Mouse (Mus musculus) liver, embryonic 14.5 days (tissue): Measurements from ENCODE around the gene Amotl1. TPM values are rescaled to one million over a fixed set of nuclear protein-coding genes. Genes with fewer than 3 reads are reported as not detected.

Experiments
- ATAC-seq: fragments of 200-750 bp; cut with Nextera tagmentation; 2 replicates; pipeline ENCODE4 v1.8.0; 2017; ENCODE audit warnings: moderate number of reproducible peaks, mild to moderate bottlenecking, moderate library complexity; ENCODE audit not compliant: insufficient read depth
- DNase-seq, 3 experiments: peaks; one replicate each; pipeline ENCODE4 v3.0.0-alpha.2; 2012 to 2013; ENCODE audit warnings: low read depth in 3 of 3, low spot score in 3 of 3
- H3K27ac ChIP-seq: fragments of 300-500 bp; sonication (generic); 2 replicates; pipeline ENCODE4 v1.5.1; 2014; ENCODE audit warnings: moderate library complexity, mild to moderate bottlenecking, control low read depth, inconsistent platforms
- H3K27me3 ChIP-seq: fragments of 300-500 bp; sonication (generic); 2 replicates; pipeline ENCODE4 v1.6.1; 2014; ENCODE audit warnings: mild to moderate bottlenecking, low read length, moderate library complexity; ENCODE audit not compliant: control insufficient read depth, insufficient read depth
- H3K36me3 ChIP-seq: fragments of 300-500 bp; sonication (generic); replicated peaks from 2 replicates; pipeline ENCODE4 v1.6.1; 2014; ENCODE audit warnings: low read depth; ENCODE audit not compliant: control insufficient read depth, insufficient read depth
- H3K4me1 ChIP-seq, 2 experiments: fragments of 200-500 bp in 1 of 2; fragments of 300-500 bp in 1 of 2; sonication (generic) in 1 of 2; replicated peaks; 2 replicates each; pipeline ENCODE4 v1.6.1; 2012 to 2014; ENCODE audit warnings: antibody characterized with exemption in 1 of 2, inconsistent platforms in 1 of 2, low read length in 1 of 2; ENCODE audit not compliant: control insufficient read depth in 2 of 2, insufficient read depth in 2 of 2
- H3K4me2 ChIP-seq: fragments of 300-500 bp; sonication (generic); 2 replicates; pipeline ENCODE4 v1.6.1; 2014; ENCODE audit warnings: low read depth, mild to moderate bottlenecking, control low read depth, moderate library complexity
- H3K4me3 ChIP-seq, 2 experiments: fragments of 200-500 bp in 1 of 2; fragments of 300-500 bp in 1 of 2; sonication (generic) in 1 of 2; 2 replicates each; pipeline ENCODE4 v1.5.1; 2012 to 2014; ENCODE audit warnings: low read depth in 2 of 2, low read length in 2 of 2, mild to moderate bottlenecking in 2 of 2, control low read depth in 1 of 2, inconsistent platforms in 1 of 2, moderate library complexity in 1 of 2; ENCODE audit not compliant: insufficient read depth in 1 of 2
- H3K9ac ChIP-seq: fragments of 300-500 bp; sonication (generic); replicated peaks from 2 replicates; pipeline ENCODE4 v1.6.1; 2014; ENCODE audit warnings: mild to moderate bottlenecking, control low read depth, moderate library complexity
- H3K9me3 ChIP-seq: fragments of 300-500 bp; sonication (generic); 2 replicates; pipeline ENCODE4 v1.6.1; 2016; ENCODE audit warnings: low read length, mixed read lengths; ENCODE audit not compliant: control insufficient read depth
- CTCF ChIP-seq: IDR thresholded peaks from 2 replicates; pipeline ENCODE4 v1.5.1; 2016; ENCODE audit warnings: antibody characterized with exemption, low read depth, control low read depth
- EP300 ChIP-seq: IDR thresholded peaks from 2 replicates; pipeline ENCODE4 v1.6.1; 2016; ENCODE audit warnings: antibody characterized with exemption, low read depth
- WGBS: fragments of 180-500 bp; shearing (Covaris S2); extraction: QIAGEN DNeasy Blood & Tissue Kit; methylation state at CpG from one replicate; pipeline ENCODE4 v1.1.7; 2014; ENCODE audit not compliant: insufficient replicate concordance; 5-methylcytosine and 5-hydroxymethylcytosine counted together
- polyA plus RNA-seq, 2 experiments: library from polyadenylated mRNA; depleted of rRNA in 1 of 2; stranded (reverse) in 1 of 2; unstranded in 1 of 2; fragments of >200 nt; fragmentation: Nextera tagmentation in 1 of 2; extraction: Ambion mirVana in 1 of 2; gene quantifications; 2 replicates each; pipeline versions ENCODE4 v1.2.1 to v1.2.3; 2012 to 2014

The Amotl1 gene
- polyA plus RNA-seq, 2 experiments: 1.7 to 2.0 TPM

GRCm38 (mm10) chr9:14642251-14643021 lies 2.4 kb downstream of the Amotl1 start:
- H3K9ac ChIP-seq: no peak overlapping the region
- ATAC-seq (no peak), DNase-seq (no peak)
- H3K27me3 ChIP-seq: no peaks in the 10 kb centered on the region
- H3K4me2 ChIP-seq: no peak overlapping the region
- no peaks in the 10 kb centered on the region for H3K9me3 ChIP-seq
- no peak overlapping the region for H3K27ac ChIP-seq
- H3K4me1 ChIP-seq: no peaks in the 10 kb centered on the region
- no peaks in the 10 kb centered on the region for H3K36me3 ChIP-seq
- TF ChIP-seq EP300 (no peak), CTCF (no peak)
- no peak overlapping the region for H3K4me3 ChIP-seq
- 9% methylated on average over 5 of the region's 5 CpGs for WGBS

- H3K4me1 ChIP-seq: no peaks in the 10 kb centered on the region
- WGBS: 5% methylated on average over 7 of the region's 7 CpGs
- H3K36me3 ChIP-seq: no peaks in the 10 kb centered on the region
- H3K4me3 ChIP-seq: no peak overlapping the region
- no peak overlapping the region for H3K4me2 ChIP-seq
- no peaks in the 10 kb centered on the region for H3K27me3 ChIP-seq
- H3K9me3 ChIP-seq: no peaks in the 10 kb centered on the region
- no peak overlapping the region for H3K27ac ChIP-seq
- ATAC-seq: peak; percentile 37; the same call in 1 of the 2 replicates
- no peak for TF ChIP-seq EP300
- TF ChIP-seq CTCF: no peak
- H3K9ac ChIP-seq: no peak overlapping the region
- DNase-seq: no peak
These were observed 3.4 kb downstream of the Amotl1 start for GRCm38 (mm10) chr9:14641310-14642067.

- Histone ChIP-seq H3K27me3 (no peaks in the 10 kb centered on the region; the same call in 1 of the 2 replicates), H3K4me1 (no peaks in the 10 kb centered on the region), H3K27ac (no peak overlapping the region), H3K4me3 (no peak overlapping the region), H3K36me3 (no peaks in the 10 kb centered on the region), H3K9ac (no peak overlapping the region), H3K9me3 (no peaks in the 10 kb centered on the region), H3K4me2 (no peak overlapping the region)
- DNase-seq (no peak), ATAC-seq (no peak)
- WGBS: 57% methylated on average over 3 of the region's 3 CpGs
- no peak for TF ChIP-seq EP300
- no peak for TF ChIP-seq CTCF
These were observed 8.6 kb downstream of the Amotl1 start for GRCm38 (mm10) chr9:14636244-14636643.

- no peaks in the 10 kb centered on the region for H3K9me3 ChIP-seq
- no peak for TF ChIP-seq CTCF
- no peak for TF ChIP-seq EP300
- H3K36me3 ChIP-seq: no peaks in the 10 kb centered on the region
- WGBS: 61% methylated on average over 7 of the region's 7 CpGs
- H3K4me1 ChIP-seq: no peaks in the 10 kb centered on the region
- DNase-seq (no peak), ATAC-seq (no peak)
- no peak overlapping the region for H3K9ac ChIP-seq
- no peak overlapping the region for H3K4me3 ChIP-seq
- H3K27ac ChIP-seq: no peak overlapping the region
- H3K4me2 ChIP-seq: no peak overlapping the region
- no peaks in the 10 kb centered on the region; the same call in 1 of the 2 replicates for H3K27me3 ChIP-seq
These were observed 9.3 kb downstream of the Amotl1 start for GRCm38 (mm10) chr9:14635551-14635950.

GRCm38 (mm10) chr9:14634155-14634554 lies 10.7 kb downstream of the Amotl1 start:
- H3K9ac ChIP-seq: no peak overlapping the region
- TF ChIP-seq CTCF (no peak), EP300 (no peak)
- no peaks in the 10 kb centered on the region for H3K9me3 ChIP-seq
- no peak overlapping the region for H3K27ac ChIP-seq
- H3K4me1 ChIP-seq: no peaks in the 10 kb centered on the region
- DNase-seq (no peak), ATAC-seq (no peak)
- 21% methylated on average over 15 of the region's 15 CpGs for WGBS
- no peak overlapping the region for H3K4me2 ChIP-seq
- H3K4me3 ChIP-seq: no peak overlapping the region
- H3K27me3 ChIP-seq: no peaks in the 10 kb centered on the region; the same call in 1 of the 2 replicates
- H3K36me3 ChIP-seq: no peaks in the 10 kb centered on the region
